24 mouse cellular contexts compared by ENCODE assay signal in genomic region chr17:69492368-69492767, GRCm38 (mm10). TPM values are rescaled to one million over a fixed set of nuclear protein-coding genes. Genes with fewer than 3 reads are reported as not detected.
A peak's percentile ranks its signal among the peaks of the same experiment; 100 is the strongest.
DNase-seq lines count a peak whose midpoint lies in the region; ATAC-seq lines count a peak whose summit lies in the region.
"Had no signal": no experiment of that assay in that cellular context is flagged by ENCODE, and none has a peak within 500 bp of the region (broad histone marks: within the 10 kb centered on the region; RNA-seq: fewer than 3 reads in every experiment).

No protein-coding gene starts in this region.

- no peak overlapping the region for H3K4me2 ChIP-seq in midbrain, embryonic 11.5 days
- no peak overlapping the region for H3K4me2 ChIP-seq in midbrain, embryonic 14.5 days (ENCODE audit: low read length)
- H3K4me2 ChIP-seq: forebrain, embryonic 15.5 days; heart, embryonic 15.5 days; neural tube, embryonic 13.5 days; stomach, embryonic 15.5 days had no signal

- H3K4me3 ChIP-seq in midbrain, embryonic 11.5 days (ENCODE audit: low read depth, low read length), result no peak overlapping the region
- H3K4me3 ChIP-seq in midbrain, embryonic 14.5 days (replicated peaks; ENCODE audit: low read depth, low read length), result no peak overlapping the region
- H3K4me3 ChIP-seq: erythroblast, embryonic 14.5 days; forebrain, embryonic 15.5 days; heart, adult 2 months; heart, embryonic 15.5 days; megakaryocyte, embryonic 14.5 days; neural tube, embryonic 13.5 days; stomach, embryonic 15.5 days had no signal

- H3K27ac ChIP-seq in midbrain, embryonic 11.5 days (ENCODE audit: low read depth, low read length), result no peak overlapping the region
- H3K27ac ChIP-seq in midbrain, embryonic 14.5 days (replicated peaks; ENCODE audit: low read depth, low read length), result no peak overlapping the region
- H3K27ac ChIP-seq: forebrain, embryonic 15.5 days; heart, adult 2 months; heart, embryonic 15.5 days; neural tube, embryonic 13.5 days; stomach, embryonic 15.5 days had no signal

- 76% methylated on average over 6 of the region's 6 CpGs for WGBS in midbrain, embryonic 11.5 days
- 81% methylated on average over 6 of the region's 6 CpGs for WGBS in midbrain, embryonic 14.5 days

- H3K9me3 ChIP-seq in midbrain, embryonic 11.5 days (ENCODE audit: control insufficient read depth, low read length), result no peaks in the 10 kb centered on the region
- no peaks in the 10 kb centered on the region for H3K9me3 ChIP-seq in midbrain, embryonic 14.5 days (ENCODE audit: control insufficient read depth, low read length)
- H3K9me3 ChIP-seq: forebrain, embryonic 15.5 days; heart, embryonic 15.5 days; neural tube, embryonic 13.5 days; stomach, embryonic 15.5 days had no signal

- peak; percentile 55 for DNase-seq in heart, adult 11 months
- DNase-seq in heart, adult 18-20 months, result no peak
- peak; percentile 12 for DNase-seq in midbrain, embryonic 11.5 days (ENCODE audit: low spot score, missing footprints)
- no peak for DNase-seq in midbrain, embryonic 14.5 days
- peak; percentile 8 for DNase-seq in cerebellum, adult 8-10 months
- DNase-seq in cerebellum, postnatal 36 days, result peak; percentile 24 to 30
- no peak for DNase-seq in thymus, postnatal 25 days
- DNase-seq: adrenal gland, postnatal 36 days; heart, adult 2 months; kidney, adult 9 months; kidney, postnatal 4 days; liver; liver, postnatal 0 days; lung, postnatal 14 days had no signal

- no peaks in the 10 kb centered on the region for H3K27me3 ChIP-seq in midbrain, embryonic 11.5 days (ENCODE audit: control insufficient read depth, insufficient read depth, low read length)
- H3K27me3 ChIP-seq in midbrain, embryonic 14.5 days (ENCODE audit: control insufficient read depth, insufficient read depth, low read length), result no peaks in the 10 kb centered on the region
- H3K27me3 ChIP-seq: forebrain, embryonic 15.5 days; heart, embryonic 15.5 days; megakaryocyte, embryonic 14.5 days; neural tube, embryonic 13.5 days; stomach, embryonic 15.5 days had no signal

- H3K4me1 ChIP-seq in midbrain, embryonic 11.5 days (ENCODE audit: control insufficient read depth, insufficient read depth, low read length), result no peaks in the 10 kb centered on the region
- H3K4me1 ChIP-seq in midbrain, embryonic 14.5 days (ENCODE audit: control insufficient read depth, insufficient read depth, low read length), result no peaks in the 10 kb centered on the region
- H3K4me1 ChIP-seq: forebrain, embryonic 15.5 days; heart, embryonic 15.5 days; megakaryocyte, embryonic 14.5 days; neural tube, embryonic 13.5 days; stomach, embryonic 15.5 days had no signal

- no peak for ATAC-seq in midbrain, embryonic 11.5 days (ENCODE audit: low FRiP score)
- no peak for ATAC-seq in midbrain, embryonic 14.5 days (ENCODE audit: low FRiP score, low TSS enrichment)
- ATAC-seq: forebrain, embryonic 15.5 days; liver, postnatal 0 days; Patski had no signal

- no peaks in the 10 kb centered on the region for H3K36me3 ChIP-seq in midbrain, embryonic 11.5 days (ENCODE audit: control insufficient read depth, insufficient read depth, low read length)
- H3K36me3 ChIP-seq in midbrain, embryonic 14.5 days (ENCODE audit: control insufficient read depth, insufficient read depth, low read length), result no peaks in the 10 kb centered on the region
- H3K36me3 ChIP-seq: forebrain, embryonic 15.5 days; heart, embryonic 15.5 days; neural tube, embryonic 13.5 days; stomach, embryonic 15.5 days had no signal

- H3K9ac ChIP-seq in midbrain, embryonic 11.5 days (ENCODE audit: low read length), result no peak overlapping the region
- H3K9ac ChIP-seq in midbrain, embryonic 14.5 days (replicated peaks; ENCODE audit: low read length), result no peak overlapping the region
- H3K9ac ChIP-seq: forebrain, embryonic 15.5 days; heart, embryonic 15.5 days; liver, postnatal 0 days; neural tube, embryonic 13.5 days; stomach, embryonic 15.5 days had no signal

RNA-seq across cellular contexts. Expression of gene Akain1, which starts 53.2 kb away (rescaled TPM):
- total RNA-seq in heart, adult 18-20 months (2021), result under 1 TPM in 1 of 2 experiments, not detected in 1; 0.13 TPM
- 0.11 TPM in 1 of 2 replicates, not detected in the other for polyA plus RNA-seq in midbrain, embryonic 11.5 days (2014; fragmentation: Nextera tagmentation; extraction: Ambion mirVana)
- 0.41 and 0.80 TPM in 2 replicates for polyA plus RNA-seq in midbrain, embryonic 14.5 days (2014; fragmentation: Nextera tagmentation; extraction: Ambion mirVana)
- total RNA-seq: adrenal gland, postnatal 36 days; gastrocnemius, adult 8-10 months; heart, adult 2 months; hematopoietic stem cell, adult 5-6 weeks had no signal
- polyA plus RNA-seq: erythroblast, embryonic 14.5 days; heart, embryonic 15.5 days; liver, postnatal 0 days; Patski; spleen, adult 2 months; stomach, embryonic 15.5 days had no signal

Comparison
In these comparisons a context has a peak if more than half of its experiments do, and no peak if none do; other contexts are left out.
1. DNase-seq: peak in heart, adult 11 months (single experiment), midbrain, embryonic 11.5 days (single experiment), cerebellum, adult 8-10 months (single experiment) and cerebellum, postnatal 36 days (2 of 2); none in heart, adult 18-20 months (0 of 2), midbrain, embryonic 14.5 days (single experiment) and thymus, postnatal 25 days (single experiment).